Mouse (Mus musculus): ENCODE measurements around the gene Matn4.

DNA sequence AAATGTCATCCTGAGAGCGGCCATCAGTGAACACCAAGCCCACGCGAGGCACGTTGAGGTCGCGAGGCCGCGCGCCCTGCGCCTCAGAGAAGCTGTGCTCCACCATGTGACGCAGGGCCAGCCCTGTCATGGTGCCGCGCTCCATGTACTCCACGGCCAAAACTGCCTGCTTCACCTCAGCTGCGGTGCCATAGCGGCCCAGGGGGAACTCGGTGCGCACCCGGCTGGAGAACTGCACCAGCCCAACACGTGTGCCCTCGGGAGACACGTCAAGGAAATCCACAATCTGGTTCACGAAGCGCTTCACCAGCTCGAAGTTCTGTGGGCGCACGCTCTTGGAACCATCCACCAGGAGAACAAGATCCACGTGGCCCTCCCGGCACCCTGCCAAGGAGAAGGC lies 11.8 kb downstream of the Matn4 start:
- no peak for TF ChIP-seq CTCF (IDR thresholded peaks at IDR 0.05; ENCODE audit: low read depth)
- no peak for TF ChIP-seq EP300 (IDR thresholded peaks at IDR 0.05; ENCODE audit: low read depth)
